Mouse (Mus musculus): ENCODE results near the gene Farsb.

- no peak for TF ChIP-seq CTCF (IDR thresholded peaks at IDR 0.05; ENCODE audit: borderline replicate concordance, insufficient read depth, low read length)
- TF ChIP-seq POLR2A (IDR thresholded peaks at IDR 0.05; ENCODE audit: low read depth, low read length) = no peak
These were observed 52.3 kb downstream of the Farsb start for GRCm38 (mm10) chr1:78436445-78436844.

All from embryonic fibroblast, embryonic 13.5 days (primary cell).